Mouse (Mus musculus) liver, postnatal 0 days (tissue): ENCODE results near the gene Kcnip3. TPM values are rescaled to one million over a fixed set of nuclear protein-coding genes. Genes with fewer than 3 reads are reported as not detected.

Experiments used
- ATAC-seq: fragments of 200-750 bp; cut with Nextera tagmentation; 2 replicates; pipeline ENCODE4 v1.8.0; 2017; ENCODE audit warnings: mild to moderate bottlenecking, moderate library complexity
- DNase-seq: peaks from one replicate; pipeline ENCODE4 v3.0.0-alpha.2; 2016
- H3K27ac ChIP-seq: fragments of 300-500 bp; sonication (generic); 2 replicates; pipeline ENCODE4 v1.5.1; 2014; ENCODE audit warnings: antibody characterized with exemption, moderate library complexity, mild to moderate bottlenecking, low read depth
- H3K27me3 ChIP-seq: fragments of 300-500 bp; sonication (generic); 2 replicates; pipeline ENCODE4 v1.6.1; 2014; ENCODE audit warnings: low read length, control low read depth, mixed read lengths; ENCODE audit not compliant: insufficient read depth
- H3K36me3 ChIP-seq: fragments of 300-500 bp; sonication (generic); replicated peaks from 2 replicates; pipeline ENCODE4 v1.6.1; 2014; ENCODE audit warnings: mild to moderate bottlenecking, control low read depth, low read length, moderate library complexity, mixed read lengths; ENCODE audit not compliant: insufficient read depth
- H3K4me1 ChIP-seq: fragments of 300-500 bp; sonication (generic); 2 replicates; pipeline ENCODE4 v1.6.1; 2014; ENCODE audit warnings: antibody characterized with exemption, mild to moderate bottlenecking, control low read depth; ENCODE audit not compliant: insufficient read depth
- H3K4me2 ChIP-seq: fragments of 300-500 bp; sonication (generic); 2 replicates; pipeline ENCODE4 v1.6.1; 2014; ENCODE audit warnings: low read depth, mild to moderate bottlenecking, low read length, moderate library complexity, mixed read lengths
- H3K4me3 ChIP-seq: fragments of 300-500 bp; sonication (generic); 2 replicates; pipeline ENCODE4 v1.5.1; 2014; ENCODE audit warnings: low read depth, low read length
- H3K9ac ChIP-seq: fragments of 300-500 bp; sonication (generic); replicated peaks from 2 replicates; pipeline ENCODE4 v1.6.1; 2014; ENCODE audit warnings: mild to moderate bottlenecking, moderate library complexity
- H3K9me3 ChIP-seq: fragments of 300-500 bp; sonication (generic); 2 replicates; pipeline ENCODE4 v1.6.1; 2016; ENCODE audit warnings: mild to moderate bottlenecking, control low read depth, low read length, mixed read lengths
- CTCF ChIP-seq: sonication (generic); IDR thresholded peaks from 2 replicates; pipeline ENCODE4 v1.5.1; 2016; ENCODE audit warnings: antibody characterized with exemption, low read depth
- EP300 ChIP-seq: IDR thresholded peaks from 2 replicates; pipeline ENCODE4 v1.6.1; 2016; ENCODE audit warnings: antibody characterized with exemption, low read depth, mild to moderate bottlenecking
- WGBS: fragments of 180-500 bp; shearing (Covaris S2); extraction: QIAGEN DNeasy Blood & Tissue Kit; methylation state at CpG from one replicate; pipeline ENCODE4 v1.1.7; 2014; ENCODE audit not compliant: insufficient replicate concordance; 5-methylcytosine and 5-hydroxymethylcytosine counted together
- polyA plus RNA-seq: library from polyadenylated mRNA; unstranded; fragments of >200 nt; fragmentation: Nextera tagmentation; extraction: Ambion mirVana; gene quantifications from 2 replicates; pipeline ENCODE4 v1.2.1, GENCODE M21; 2015

Kcnip3 gene
- polyA plus RNA-seq, 1 experiment from 2014 or later = 0.23 TPM

- Histone ChIP-seq H3K27ac (no peak overlapping the region), H3K27me3 (no peaks in the 10 kb centered on the region), H3K36me3 (no peaks in the 10 kb centered on the region), H3K4me3 (no peak overlapping the region), H3K9me3 (no peaks in the 10 kb centered on the region), H3K9ac (no peak overlapping the region), H3K4me2 (no peak overlapping the region), H3K4me1 (0 out of 2 replicates have a peak, but pooled peaks cover 4% of the 10 kb centered on the region)
- DNase-seq = no peak
- WGBS = 65% methylated on average over 8 of the region's 8 CpGs
- TF ChIP-seq CTCF (no peak), EP300 (no peak)
- no peak for ATAC-seq
These were observed 17.9 kb downstream of the Kcnip3 start for GRCm38 (mm10) chr2:127503751-127504549.

DNA sequence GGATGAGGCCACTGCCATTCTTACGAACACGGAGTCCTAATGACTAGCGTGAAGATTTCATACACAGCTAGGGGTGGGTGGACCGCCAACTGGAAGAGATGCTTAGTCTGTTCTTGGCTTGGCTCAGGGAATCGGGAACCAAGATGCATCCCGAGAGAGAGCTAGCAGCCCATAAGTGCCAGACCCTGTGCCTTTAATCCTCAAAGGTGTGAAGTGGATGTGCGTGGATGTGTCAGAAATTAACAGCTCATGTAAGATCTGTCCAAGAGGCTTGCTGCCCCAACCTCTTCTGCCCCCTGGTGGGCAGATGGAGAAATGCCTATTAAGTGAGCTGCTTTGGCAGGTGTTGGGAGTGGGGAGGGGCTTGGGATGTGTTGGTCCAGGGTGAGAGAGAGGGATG lies 20.8 kb downstream of the Kcnip3 start:
- Histone ChIP-seq H3K27ac (no peak overlapping the region), H3K9me3 (no peaks in the 10 kb centered on the region), H3K4me1 (no peaks in the 10 kb centered on the region), H3K4me3 (no peak overlapping the region), H3K27me3 (no peaks in the 10 kb centered on the region), H3K9ac (no peak overlapping the region), H3K4me2 (no peak overlapping the region), H3K36me3 (no peaks in the 10 kb centered on the region)
- peak; percentile 91 for TF ChIP-seq CTCF
- TF ChIP-seq EP300 = no peak
- 53% methylated on average over 7 of the region's 7 CpGs for WGBS
- no peak for ATAC-seq
- peak; percentile 61 for DNase-seq

GRCm38 (mm10) chr2:127498750-127499149 lies 23.1 kb downstream of the Kcnip3 start:
- no peak overlapping the region for H3K9ac ChIP-seq
- TF ChIP-seq CTCF = no peak
- no peak for TF ChIP-seq EP300
- DNase-seq = no peak
- no peak overlapping the region for H3K4me2 ChIP-seq
- 66% methylated on average over 8 of the region's 8 CpGs for WGBS
- H3K36me3 ChIP-seq = no peaks in the 10 kb centered on the region
- no peak for ATAC-seq
- no peaks in the 10 kb centered on the region for H3K4me1 ChIP-seq
- no peak overlapping the region for H3K27ac ChIP-seq
- no peaks in the 10 kb centered on the region for H3K27me3 ChIP-seq
- no peak overlapping the region for H3K4me3 ChIP-seq
- no peaks in the 10 kb centered on the region for H3K9me3 ChIP-seq

DNA sequence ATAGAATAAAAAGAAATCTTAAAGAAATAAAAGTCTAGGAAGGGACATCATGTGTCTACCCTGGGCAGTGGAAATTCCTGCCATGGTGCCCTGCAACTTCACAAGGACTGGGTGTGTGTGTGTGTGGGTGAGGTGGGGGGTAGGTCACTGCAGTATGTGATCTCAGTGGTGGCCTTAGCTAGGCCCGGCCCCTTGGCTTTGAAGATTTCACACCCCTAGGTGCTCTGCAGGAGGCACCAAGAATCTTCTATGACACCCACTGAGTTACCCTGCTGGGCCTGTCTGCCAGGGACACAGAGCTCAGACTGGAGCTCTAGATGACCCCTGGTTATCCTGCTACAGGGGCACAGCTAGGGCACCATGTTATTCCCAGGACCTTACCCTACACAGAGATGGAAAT lies 25.6 kb downstream of the Kcnip3 start:
- 50% methylated on average over 1 of the region's 1 CpGs for WGBS

DNA sequence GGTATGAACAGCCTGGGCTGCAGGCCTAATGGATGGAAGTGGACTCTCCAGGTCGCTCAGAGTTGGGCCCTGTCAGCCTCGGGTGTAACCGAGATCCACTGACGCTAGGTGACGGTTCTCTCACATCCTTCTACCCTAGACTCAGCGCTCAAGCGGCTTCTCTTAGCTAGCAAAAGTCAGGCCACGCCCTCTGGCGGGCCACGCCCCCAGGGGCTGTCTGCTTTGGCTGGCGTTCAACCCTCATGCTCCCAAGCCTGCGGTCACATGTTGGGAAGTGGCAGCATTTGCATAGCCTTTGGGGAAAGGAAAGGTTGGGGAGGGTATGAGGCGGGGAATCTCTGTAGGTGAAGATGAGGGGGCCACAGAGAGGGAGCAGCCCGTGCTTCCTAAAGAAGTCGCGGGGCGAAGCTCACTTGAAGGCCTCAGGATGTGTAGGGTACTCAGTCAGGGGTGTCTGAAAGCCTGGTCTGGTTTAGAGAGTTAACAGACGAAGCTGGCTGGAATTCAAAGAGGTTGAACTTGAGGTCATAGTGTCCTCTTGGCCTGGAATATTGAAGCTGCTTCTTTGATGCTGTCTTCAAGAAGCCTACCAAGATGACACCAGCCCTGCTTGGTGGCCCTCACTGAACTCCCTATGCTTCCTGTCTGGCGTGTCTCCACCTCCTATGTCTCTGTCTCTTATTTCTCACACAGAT lies 37.3 kb downstream of the Kcnip3 start:
- no peaks in the 10 kb centered on the region for H3K36me3 ChIP-seq
- DNase-seq (peak; percentile 77), ATAC-seq (peak; percentile 75)
- 11% methylated on average over 19 of the region's 19 CpGs for WGBS
- H3K27ac ChIP-seq = no peak overlapping the region
- no peaks in the 10 kb centered on the region for H3K9me3 ChIP-seq
- H3K4me3 ChIP-seq = no peak overlapping the region; the same call in 1 of the 2 replicates
- H3K4me2 ChIP-seq = peak overlapping the region; percentile 60
- no peak overlapping the region for H3K9ac ChIP-seq
- H3K27me3 ChIP-seq = peaks cover 61% of the 10 kb centered on the region
- no peak for TF ChIP-seq CTCF
- no peak for TF ChIP-seq EP300
- H3K4me1 ChIP-seq = peaks cover 9% of the 10 kb centered on the region; the same call in 1 of the 2 replicates

More for the DNA sequence above, 25.6 kb downstream of the Kcnip3 start:
- H3K4me2 ChIP-seq = no peak overlapping the region
- no peak overlapping the region for H3K9ac ChIP-seq
- no peaks in the 10 kb centered on the region for H3K4me1 ChIP-seq
- TF ChIP-seq CTCF (no peak), EP300 (no peak)
- H3K4me3 ChIP-seq = no peak overlapping the region
- no peaks in the 10 kb centered on the region for H3K27me3 ChIP-seq
- no peak overlapping the region for H3K27ac ChIP-seq
- no peak for DNase-seq
- H3K9me3 ChIP-seq = no peaks in the 10 kb centered on the region
- no peaks in the 10 kb centered on the region for H3K36me3 ChIP-seq
- no peak for ATAC-seq

- no peaks in the 10 kb centered on the region for H3K9me3 ChIP-seq
- peak overlapping the region; percentile 46 for H3K4me3 ChIP-seq
- 1% methylated on average over 20 of the region's 21 CpGs for WGBS
- H3K4me2 ChIP-seq = peak overlapping the region; percentile 68
- H3K9ac ChIP-seq = no peak overlapping the region
- peaks cover 9% of the 10 kb centered on the region; the same call in 1 of the 2 replicates for H3K4me1 ChIP-seq
- DNase-seq (no peak), ATAC-seq (no peak)
- H3K27me3 ChIP-seq = peaks cover 64% of the 10 kb centered on the region
- no peak overlapping the region for H3K27ac ChIP-seq
- no peak for TF ChIP-seq EP300
- no peak for TF ChIP-seq CTCF
- no peaks in the 10 kb centered on the region for H3K36me3 ChIP-seq
These were observed 38.9 kb downstream of the Kcnip3 start for GRCm38 (mm10) chr2:127483001-127483400.
